Mouse (Mus musculus) spleen, postnatal 14 days (tissue): ENCODE results near the gene Klhl3.

Experiments used
- DNase-seq, 2 experiments: peaks; one replicate each; pipeline ENCODE4 v3.0.0; 2021 to 2022; ENCODE audit warnings: low spot score in 2 of 2

Klhl3 gene

GRCm38 (mm10) chr13:58023726-58024453, 89.5 kb downstream of the Klhl3 start:
- DNase-seq, result no peak

- DNase-seq, result no peak
These were observed 90.3 kb downstream of the Klhl3 start for GRCm38 (mm10) chr13:58023001-58023560.

- DNase-seq, result no peak
These were observed 93.0 kb downstream of the Klhl3 start for GRCm38 (mm10) chr13:58020428-58020827.

- DNase-seq, result no peak
These were observed 96.1 kb downstream of the Klhl3 start for GRCm38 (mm10) chr13:58017298-58017697.

GRCm38 (mm10) chr13:58012067-58012925, 101.1 kb downstream of the Klhl3 start:
- peak in 1 of 2 experiments; percentile 17 for DNase-seq

GRCm38 (mm10) chr13:58011526-58011925, 101.9 kb downstream of the Klhl3 start:
- DNase-seq, result no peak

GRCm38 (mm10) chr13:58010416-58010815, 103.0 kb downstream of the Klhl3 start:
- no peak for DNase-seq

GRCm38 (mm10) chr13:58009275-58009674, 104.1 kb downstream of the Klhl3 start:
- no peak for DNase-seq

- DNase-seq, result no peak
These were observed 105.4 kb downstream of the Klhl3 start for GRCm38 (mm10) chr13:58008038-58008364.

- no peak for DNase-seq
These were observed 105.9 kb downstream of the Klhl3 start for GRCm38 (mm10) chr13:58007256-58008037.

- no peak for DNase-seq
These were observed 111.6 kb downstream of the Klhl3 start for GRCm38 (mm10) chr13:58001792-58002191.

GRCm38 (mm10) chr13:57996536-57996935, 116.9 kb downstream of the Klhl3 start:
- no peak for DNase-seq

- no peak for DNase-seq
These were observed 117.5 kb downstream of the Klhl3 start for GRCm38 (mm10) chr13:57995864-57996263.

GRCm38 (mm10) chr13:57984637-57985036, 128.8 kb downstream of the Klhl3 start:
- DNase-seq, result no peak

GRCm38 (mm10) chr13:57984163-57984562, 129.2 kb downstream of the Klhl3 start:
- no peak for DNase-seq

- no peak for DNase-seq
These were observed 130.1 kb downstream of the Klhl3 start for GRCm38 (mm10) chr13:57983330-57983729.

- no peak for DNase-seq
These were observed 130.5 kb downstream of the Klhl3 start for GRCm38 (mm10) chr13:57982904-57983303.

- no peak for DNase-seq
These were observed 132.7 kb downstream of the Klhl3 start for GRCm38 (mm10) chr13:57980679-57981078.

GRCm38 (mm10) chr13:57980071-57980470, 133.3 kb downstream of the Klhl3 start:
- no peak for DNase-seq

- no peak for DNase-seq
These were observed 134.5 kb downstream of the Klhl3 start for GRCm38 (mm10) chr13:57978931-57979330.

- no peak for DNase-seq
These were observed 135.7 kb downstream of the Klhl3 start for GRCm38 (mm10) chr13:57977721-57978120.

GRCm38 (mm10) chr13:57965658-57966057, 147.7 kb downstream of the Klhl3 start:
- no peak for DNase-seq
